7 mouse cellular contexts compared by ENCODE assay signal in genomic region chr11:69980196-69981140, GRCm38 (mm10). TPM values are rescaled to one million over a fixed set of nuclear protein-coding genes. Genes with fewer than 3 reads are reported as not detected.
DNase-seq lines count a peak whose midpoint lies in the region; ATAC-seq lines count a peak whose summit lies in the region.

No protein-coding gene starts in this region.

- H3K9ac ChIP-seq in embryonic facial prominence, embryonic 11.5 days (replicated peaks; ENCODE audit: low read length) = peak overlapping the region; percentile 99
- H3K9ac ChIP-seq in midbrain, embryonic 13.5 days (replicated peaks) = peak overlapping the region; percentile 99

- H3K4me3 ChIP-seq in embryonic facial prominence, embryonic 11.5 days (ENCODE audit: low read depth, low read length) = peak overlapping the region; percentile 99
- H3K4me3 ChIP-seq in limb, embryonic 10.5 days = peak overlapping the region; percentile 98
- H3K4me3 ChIP-seq in midbrain, embryonic 13.5 days (replicated peaks) = peak overlapping the region; percentile 100

- peaks cover 4% of the 10 kb centered on the region for H3K4me1 ChIP-seq in embryonic facial prominence, embryonic 11.5 days (ENCODE audit: control insufficient read depth, insufficient read depth, low read length)
- H3K4me1 ChIP-seq in limb, embryonic 10.5 days = peaks cover 26% of the 10 kb centered on the region
- H3K4me1 ChIP-seq in midbrain, embryonic 13.5 days (replicated peaks) = peaks cover 38% of the 10 kb centered on the region

- peak overlapping the region; percentile 68 for H3K4me2 ChIP-seq in embryonic facial prominence, embryonic 11.5 days (ENCODE audit: low read depth, low read length)
- peak overlapping the region; percentile 84 for H3K4me2 ChIP-seq in midbrain, embryonic 13.5 days (replicated peaks)

- WGBS in embryonic facial prominence, embryonic 11.5 days = under 1% methylated on average over 36 of the region's 60 CpGs
- WGBS in limb, embryonic 10.5 days = under 1% methylated on average over 51 of the region's 60 CpGs
- WGBS in midbrain, embryonic 13.5 days = under 1% methylated on average over 55 of the region's 60 CpGs

- no peaks in the 10 kb centered on the region for H3K27me3 ChIP-seq in embryonic facial prominence, embryonic 11.5 days (ENCODE audit: control insufficient read depth, insufficient read depth, low read length)
- H3K27me3 ChIP-seq in limb, embryonic 10.5 days (ENCODE audit: low read depth, poor library complexity, severe bottlenecking) = no peaks in the 10 kb centered on the region
- no peaks in the 10 kb centered on the region for H3K27me3 ChIP-seq in midbrain, embryonic 13.5 days

- H3K27ac ChIP-seq in embryonic facial prominence, embryonic 11.5 days (replicated peaks; ENCODE audit: low read depth, low read length) = peak overlapping the region; percentile 99
- peak overlapping the region; percentile 98 for H3K27ac ChIP-seq in limb, embryonic 10.5 days
- H3K27ac ChIP-seq in midbrain, embryonic 13.5 days = peak overlapping the region; percentile 99

- DNase-seq in adrenal gland, postnatal 14 days = peak; percentile 97
- peak; percentile 100 for DNase-seq in embryonic facial prominence, embryonic 11.5 days (ENCODE audit: low spot score)
- peak; percentile 98 for DNase-seq in kidney, adult 11 months
- peak; percentile 99 for DNase-seq in limb, embryonic 10.5 days (ENCODE audit: low spot score)
- peak; percentile 95 for DNase-seq in spleen, adult 12 weeks (ENCODE audit: low spot score)

- no peaks in the 10 kb centered on the region for H3K9me3 ChIP-seq in embryonic facial prominence, embryonic 11.5 days (replicated peaks; ENCODE audit: control insufficient read depth, low read length)
- H3K9me3 ChIP-seq in limb, embryonic 10.5 days (replicated peaks) = no peaks in the 10 kb centered on the region
- H3K9me3 ChIP-seq in midbrain, embryonic 13.5 days = no peaks in the 10 kb centered on the region

- peak; percentile 92 for ATAC-seq in embryonic facial prominence, embryonic 11.5 days (replicated peaks; ENCODE audit: insufficient number of reproducible peaks, low FRiP score, low TSS enrichment, low read depth)
- peak; percentile 89 for ATAC-seq in granulocyte monocyte progenitor cell, adult 5-6 weeks (replicated peaks; ENCODE audit: poor library complexity, severe bottlenecking)
- peak; percentile 94 for ATAC-seq in midbrain, embryonic 13.5 days

- H3K36me3 ChIP-seq in embryonic facial prominence, embryonic 11.5 days (replicated peaks; ENCODE audit: control insufficient read depth, insufficient read depth, low read depth, low read length) = no peaks in the 10 kb centered on the region; the same call in none of the 2 replicates
- peaks cover 62% of the 10 kb centered on the region for H3K36me3 ChIP-seq in limb, embryonic 10.5 days
- peaks cover 43% of the 10 kb centered on the region for H3K36me3 ChIP-seq in midbrain, embryonic 13.5 days

RNA-seq across cellular contexts. Expression of gene Ctdnep1, which starts 0.5 kb away (rescaled TPM):
- total RNA-seq in adrenal gland, postnatal 14 days (2021) = 128 and 129 TPM in 2 replicates
- polyA plus RNA-seq in embryonic facial prominence, embryonic 11.5 days (2014; fragmentation: Nextera tagmentation; extraction: Ambion mirVana) = 26.2 and 26.5 TPM in 2 replicates
- 191 and 254 TPM in 2 replicates for total RNA-seq in granulocyte monocyte progenitor cell, adult 5-6 weeks (2014; fragmentation: Nextera tagmentation)
- total RNA-seq in granulocyte monocyte progenitor cell, adult 5-6 weeks (2017) = 19.3 and 23.8 TPM in 2 replicates
- 22.2 and 24.8 TPM in 2 replicates for polyA plus RNA-seq in limb, embryonic 10.5 days (2016; fragmentation: Nextera tagmentation; extraction: Ambion mirVana)
- 22.9 and 23.8 TPM in 2 replicates for polyA plus RNA-seq in midbrain, embryonic 13.5 days (2015; fragmentation: Nextera tagmentation; extraction: Ambion mirVana)

RNA-seq across cellular contexts. Expression of gene Elp5, which starts 1.8 kb away (rescaled TPM):
- 65.2 and 73.2 TPM in 2 replicates for total RNA-seq in adrenal gland, postnatal 14 days (2021)
- 156 and 157 TPM in 2 replicates for polyA plus RNA-seq in embryonic facial prominence, embryonic 11.5 days (2014; fragmentation: Nextera tagmentation; extraction: Ambion mirVana)
- 59.4 and 70.0 TPM in 2 replicates for total RNA-seq in granulocyte monocyte progenitor cell, adult 5-6 weeks (2014; fragmentation: Nextera tagmentation)
- 58.2 and 77.5 TPM in 2 replicates for total RNA-seq in granulocyte monocyte progenitor cell, adult 5-6 weeks (2017)
- 154 and 176 TPM in 2 replicates for polyA plus RNA-seq in limb, embryonic 10.5 days (2016; fragmentation: Nextera tagmentation; extraction: Ambion mirVana)
- 156 and 158 TPM in 2 replicates for polyA plus RNA-seq in midbrain, embryonic 13.5 days (2015; fragmentation: Nextera tagmentation; extraction: Ambion mirVana)

RNA-seq across cellular contexts. Expression of gene Gabarap, which starts 10.5 kb away (rescaled TPM):
- 344 and 351 TPM in 2 replicates for total RNA-seq in adrenal gland, postnatal 14 days (2021)
- polyA plus RNA-seq in embryonic facial prominence, embryonic 11.5 days (2014; fragmentation: Nextera tagmentation; extraction: Ambion mirVana) = 474 and 509 TPM in 2 replicates
- 288 and 367 TPM in 2 replicates for total RNA-seq in granulocyte monocyte progenitor cell, adult 5-6 weeks (2014; fragmentation: Nextera tagmentation)
- total RNA-seq in granulocyte monocyte progenitor cell, adult 5-6 weeks (2017) = 239 and 250 TPM in 2 replicates
- 280 and 332 TPM in 2 replicates for polyA plus RNA-seq in limb, embryonic 10.5 days (2016; fragmentation: Nextera tagmentation; extraction: Ambion mirVana)
- 611 and 625 TPM in 2 replicates for polyA plus RNA-seq in midbrain, embryonic 13.5 days (2015; fragmentation: Nextera tagmentation; extraction: Ambion mirVana)

RNA-seq across cellular contexts. Expression of gene Phf23, which starts 15.1 kb away (rescaled TPM):
- 47.3 and 53.2 TPM in 2 replicates for total RNA-seq in adrenal gland, postnatal 14 days (2021)
- 57.7 and 58.0 TPM in 2 replicates for polyA plus RNA-seq in embryonic facial prominence, embryonic 11.5 days (2014; fragmentation: Nextera tagmentation; extraction: Ambion mirVana)
- 41.7 and 45.8 TPM in 2 replicates for total RNA-seq in granulocyte monocyte progenitor cell, adult 5-6 weeks (2014; fragmentation: Nextera tagmentation)
- 30.2 and 32.3 TPM in 2 replicates for total RNA-seq in granulocyte monocyte progenitor cell, adult 5-6 weeks (2017)
- 101 and 106 TPM in 2 replicates for polyA plus RNA-seq in limb, embryonic 10.5 days (2016; fragmentation: Nextera tagmentation; extraction: Ambion mirVana)
- 74.2 and 82.2 TPM in 2 replicates for polyA plus RNA-seq in midbrain, embryonic 13.5 days (2015; fragmentation: Nextera tagmentation; extraction: Ambion mirVana)

RNA-seq across cellular contexts. Expression of gene Cldn7, which starts 15.9 kb away (rescaled TPM):
- total RNA-seq in adrenal gland, postnatal 14 days (2021) = 1.1 TPM in 1 of 2 replicates, not detected in the other
- 17.1 and 22.0 TPM in 2 replicates for polyA plus RNA-seq in embryonic facial prominence, embryonic 11.5 days (2014; fragmentation: Nextera tagmentation; extraction: Ambion mirVana)
- total RNA-seq in granulocyte monocyte progenitor cell, adult 5-6 weeks (2014; fragmentation: Nextera tagmentation) = not detected in 2 replicates
- not detected in 2 replicates for total RNA-seq in granulocyte monocyte progenitor cell, adult 5-6 weeks (2017)
- 28.7 and 35.4 TPM in 2 replicates for polyA plus RNA-seq in limb, embryonic 10.5 days (2016; fragmentation: Nextera tagmentation; extraction: Ambion mirVana)
- polyA plus RNA-seq in midbrain, embryonic 13.5 days (2015; fragmentation: Nextera tagmentation; extraction: Ambion mirVana) = 0.32 and 1.1 TPM in 2 replicates

Comparison
In these comparisons a context has a peak if more than half of its experiments do, and no peak if none do; other contexts are left out.
1. Peak in every context shown above with its lines: DNase-seq, ATAC-seq, H3K4me3 ChIP-seq and H3K27ac ChIP-seq.